Mouse (Mus musculus) embryonic facial prominence, embryonic 14.5 days (tissue): ENCODE results near the gene Etl4. TPM values are rescaled to one million over a fixed set of nuclear protein-coding genes. Genes with fewer than 3 reads are reported as not detected.

Experiments used
- ATAC-seq: fragments of 200-750 bp; cut with Nextera tagmentation; 2 replicates; pipeline ENCODE4 v1.8.0; 2017; ENCODE audit warnings: low read depth, moderate number of reproducible peaks, moderate TSS enrichment
- DNase-seq: peaks from one replicate; pipeline ENCODE4 v3.0.0-alpha.2; 2015; ENCODE audit warnings: low spot score
- H3K27ac ChIP-seq: fragments of 300-500 bp; sonication (generic); replicated peaks from 2 replicates; pipeline ENCODE4 v1.5.1; 2014; ENCODE audit warnings: low read depth, mild to moderate bottlenecking, low read length, moderate library complexity
- H3K27me3 ChIP-seq: fragments of 300-500 bp; sonication (generic); replicated peaks from 2 replicates; pipeline ENCODE4 v1.6.1; 2014; ENCODE audit warnings: low read length; ENCODE audit not compliant: control insufficient read depth, insufficient read depth
- H3K36me3 ChIP-seq: fragments of 300-500 bp; sonication (generic); 2 replicates; pipeline ENCODE4 v1.6.1; 2014; ENCODE audit warnings: low read length, mixed read lengths; ENCODE audit not compliant: control insufficient read depth, insufficient read depth
- H3K4me1 ChIP-seq: fragments of 300-500 bp; sonication (generic); 2 replicates; pipeline ENCODE4 v1.6.1; 2014; ENCODE audit warnings: antibody characterized with exemption, low read length; ENCODE audit not compliant: control insufficient read depth, insufficient read depth
- H3K4me2 ChIP-seq: fragments of 300-500 bp; sonication (generic); 2 replicates; pipeline ENCODE4 v1.6.1; 2014; ENCODE audit warnings: low read depth, mild to moderate bottlenecking, low read length, moderate library complexity, mixed read lengths
- H3K4me3 ChIP-seq: fragments of 300-500 bp; sonication (generic); 2 replicates; pipeline ENCODE4 v1.5.1; 2014; ENCODE audit warnings: low read depth, mild to moderate bottlenecking, low read length
- H3K9ac ChIP-seq: fragments of 300-500 bp; sonication (generic); 2 replicates; pipeline ENCODE4 v1.6.1; 2014; ENCODE audit warnings: low read depth, mild to moderate bottlenecking, low read length, moderate library complexity, mixed read lengths
- H3K9me3 ChIP-seq: fragments of 300-500 bp; sonication (generic); 2 replicates; pipeline ENCODE4 v1.6.1; 2016; ENCODE audit warnings: low read length; ENCODE audit not compliant: control insufficient read depth
- WGBS: fragments of 180-500 bp; shearing (Covaris S2); extraction: QIAGEN DNeasy Blood & Tissue Kit; methylation state at CpG from one replicate; pipeline ENCODE4 v1.1.7; 2014; 5-methylcytosine and 5-hydroxymethylcytosine counted together
- microRNA-seq: library from miRNA; unstranded; fragments of <30 nt; microRNA quantifications from one replicate; pipeline ENCODE4, GENCODE M21; 2016; ENCODE audit warnings: borderline number of aligned reads
- polyA plus RNA-seq: library from polyadenylated mRNA; unstranded; fragments of >200 nt; fragmentation: Nextera tagmentation; extraction: Ambion mirVana; gene quantifications from 2 replicates; pipeline ENCODE4 v1.2.1, GENCODE M21; 2014

The Etl4 gene
- polyA plus RNA-seq, 1 experiment from 2014 or later: 39.2 TPM

DNA sequence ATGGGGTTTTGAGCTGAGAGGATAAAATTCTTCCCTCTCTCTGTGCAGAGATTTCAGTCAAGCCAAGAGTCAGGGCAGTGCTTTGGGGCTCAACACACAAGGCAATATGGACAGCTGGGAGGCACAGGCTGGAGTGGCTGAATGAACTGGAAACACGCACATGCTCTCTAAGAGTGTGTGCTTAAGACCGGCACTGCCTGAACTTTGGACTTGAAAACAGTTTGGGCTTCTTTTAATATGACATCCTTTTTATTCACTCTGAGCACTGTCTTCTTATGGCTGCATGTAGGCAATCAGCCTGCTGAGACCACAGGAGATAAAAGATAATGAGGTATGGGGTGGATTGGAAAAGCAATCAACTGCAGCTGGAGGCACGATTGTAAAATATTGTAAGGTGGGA lies 921.3 kb downstream of the Etl4 start:
- no peak for ATAC-seq
- Histone ChIP-seq H3K9me3 (no peaks in the 10 kb centered on the region), H3K9ac (no peak overlapping the region), H3K4me2 (no peak overlapping the region), H3K27ac (no peak overlapping the region), H3K4me1 (no peaks in the 10 kb centered on the region), H3K27me3 (no peaks in the 10 kb centered on the region), H3K4me3 (no peak overlapping the region), H3K36me3 (no peaks in the 10 kb centered on the region)
- 78% methylated on average over 3 of the region's 3 CpGs for WGBS
- DNase-seq: no peak

DNA sequence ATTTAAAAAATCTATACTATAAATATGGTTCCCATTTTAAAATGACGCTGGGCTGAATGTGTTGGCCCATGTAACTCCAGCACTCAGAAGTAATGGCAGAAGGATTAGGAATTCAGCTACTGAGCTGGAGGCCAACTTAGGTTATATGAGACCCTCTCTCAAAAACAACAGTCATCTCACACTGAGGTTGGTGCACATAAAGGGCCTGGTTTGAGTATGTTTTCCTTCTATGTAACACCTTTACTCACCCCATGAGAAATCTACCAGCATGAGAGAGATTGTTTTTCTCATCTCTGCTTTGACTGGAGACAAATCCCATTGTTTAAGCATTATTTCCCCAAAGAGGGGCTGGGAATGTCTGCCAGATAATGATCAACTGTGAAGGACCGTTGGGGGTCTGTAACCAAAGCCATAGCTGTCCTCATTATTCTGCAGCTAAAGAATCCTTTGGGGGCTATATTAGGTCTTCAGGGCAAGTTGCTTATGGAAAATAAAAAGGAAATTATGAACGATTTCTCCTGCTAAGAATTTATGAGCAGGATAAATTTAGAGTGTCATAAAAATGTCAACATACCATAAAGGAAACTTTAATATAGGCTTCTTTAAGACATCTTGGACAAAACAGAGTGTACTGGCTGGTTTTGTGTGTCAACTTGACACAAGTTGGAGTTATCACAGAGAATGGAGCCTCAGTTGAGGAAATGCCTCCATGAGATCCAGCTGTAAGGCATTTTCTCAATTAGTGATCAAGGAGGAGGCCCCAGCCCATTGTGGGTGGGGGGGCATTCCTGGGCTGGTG lies 922.2 kb downstream of the Etl4 start:
- DNase-seq: peak; percentile 28

DNA sequence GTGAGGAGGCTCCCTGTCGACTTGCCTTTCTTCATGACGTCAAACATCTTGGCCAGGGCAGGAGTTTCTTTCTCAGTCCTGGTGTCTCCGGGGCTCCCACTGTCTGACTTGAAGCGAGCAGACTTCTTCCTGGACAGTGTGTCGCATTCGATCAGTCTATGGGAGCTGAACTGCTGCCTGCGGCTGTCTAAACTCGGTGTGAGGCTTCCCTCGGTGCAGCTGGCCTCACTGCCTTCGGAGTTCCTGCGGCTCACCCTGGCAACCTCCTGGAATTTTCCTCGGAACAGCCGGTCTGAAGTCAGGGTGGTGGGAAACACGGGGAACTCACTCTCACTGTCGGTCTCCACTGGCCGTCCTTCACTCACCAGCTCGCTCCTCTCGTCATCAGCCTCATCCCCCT lies 939.8 kb downstream of the Etl4 start:
- Histone ChIP-seq H3K36me3 (peaks cover 66% of the 10 kb centered on the region), H3K4me3 (no peak overlapping the region), H3K9me3 (no peaks in the 10 kb centered on the region), H3K27me3 (no peaks in the 10 kb centered on the region), H3K4me2 (no peak overlapping the region), H3K4me1 (no peaks in the 10 kb centered on the region), H3K27ac (no peak overlapping the region), H3K9ac (no peak overlapping the region)
- DNase-seq (no peak), ATAC-seq (no peak)
- WGBS: 91% methylated on average over 18 of the region's 18 CpGs

More for the DNA sequence above, 922.2 kb downstream of the Etl4 start:
- Histone ChIP-seq H3K27ac (no peak overlapping the region), H3K9ac (no peak overlapping the region), H3K4me3 (no peak overlapping the region), H3K36me3 (no peaks in the 10 kb centered on the region), H3K9me3 (no peaks in the 10 kb centered on the region), H3K4me2 (no peak overlapping the region), H3K4me1 (no peaks in the 10 kb centered on the region), H3K27me3 (no peaks in the 10 kb centered on the region)
- no peak for ATAC-seq
- WGBS: 55% methylated on average over 3 of the region's 3 CpGs

Small RNA genes lying within 50 kb of the gene (microRNA-seq; reads per million reads assigned to microRNA genes)
- not detected for gene Gm44457
